Mouse (Mus musculus) hindbrain, embryonic 14.5 days (tissue): ENCODE data around the gene 1700037H04Rik. TPM values are rescaled to one million over a fixed set of nuclear protein-coding genes. Genes with fewer than 3 reads are reported as not detected.

Experiments used
- ATAC-seq: fragments of 200-750 bp; cut with Nextera tagmentation; 2 replicates; pipeline ENCODE4 v1.8.0; 2017; ENCODE audit warnings: moderate number of reproducible peaks, mild to moderate bottlenecking, moderate TSS enrichment, moderate library complexity; ENCODE audit not compliant: low FRiP score
- DNase-seq: peaks from one replicate; pipeline ENCODE4 v3.0.0-alpha.2; 2015; ENCODE audit warnings: low spot score
- H3K27ac ChIP-seq: fragments of 300-500 bp; sonication (generic); 2 replicates; pipeline ENCODE4 v1.5.1; 2014; ENCODE audit warnings: mild to moderate bottlenecking, moderate library complexity
- H3K27me3 ChIP-seq: fragments of 300-500 bp; sonication (generic); 2 replicates; pipeline ENCODE4 v1.6.1; 2014; ENCODE audit warnings: mild to moderate bottlenecking, low read length, mixed read lengths; ENCODE audit not compliant: control insufficient read depth, insufficient read depth
- H3K36me3 ChIP-seq: fragments of 300-500 bp; sonication (generic); replicated peaks from 2 replicates; pipeline ENCODE4 v1.6.1; 2014; ENCODE audit not compliant: control insufficient read depth, insufficient read depth
- H3K4me1 ChIP-seq: fragments of 300-500 bp; sonication (generic); replicated peaks from 2 replicates; pipeline ENCODE4 v1.6.1; 2014; ENCODE audit warnings: antibody characterized with exemption, low read length, mixed read lengths; ENCODE audit not compliant: control insufficient read depth, insufficient read depth
- H3K4me2 ChIP-seq: fragments of 300-500 bp; sonication (generic); replicated peaks from 2 replicates; pipeline ENCODE4 v1.6.1; 2014; ENCODE audit warnings: mild to moderate bottlenecking, moderate library complexity
- H3K4me3 ChIP-seq: fragments of 300-500 bp; sonication (generic); replicated peaks from 2 replicates; pipeline ENCODE4 v1.5.1; 2014; ENCODE audit warnings: mild to moderate bottlenecking, low read length
- H3K9ac ChIP-seq: fragments of 300-500 bp; sonication (generic); 2 replicates; pipeline ENCODE4 v1.6.1; 2014
- H3K9me3 ChIP-seq: fragments of 300-500 bp; sonication (generic); 2 replicates; pipeline ENCODE4 v1.6.1; 2016; ENCODE audit warnings: low read length; ENCODE audit not compliant: control insufficient read depth
- WGBS: fragments of 180-500 bp; shearing (Covaris S2); extraction: QIAGEN DNeasy Blood & Tissue Kit; methylation state at CpG from one replicate; pipeline ENCODE4 v1.1.7; 2014; 5-methylcytosine and 5-hydroxymethylcytosine counted together
- polyA plus RNA-seq: library from polyadenylated mRNA; unstranded; fragments of >200 nt; fragmentation: Nextera tagmentation; extraction: Ambion mirVana; gene quantifications from 2 replicates; pipeline ENCODE4 v1.2.1, GENCODE M21; 2014

Gene 1700037H04Rik
- polyA plus RNA-seq, 1 experiment from 2014 or later, result 87.3 TPM

- H3K36me3 ChIP-seq, result peaks cover 41% of the 10 kb centered on the region
- 69% methylated on average over 22 of the region's 22 CpGs for WGBS
- no peaks in the 10 kb centered on the region for H3K4me1 ChIP-seq
- H3K27ac ChIP-seq, result no peak overlapping the region
- no peak overlapping the region for H3K4me2 ChIP-seq
- no peaks in the 10 kb centered on the region for H3K27me3 ChIP-seq
- H3K9me3 ChIP-seq, result no peaks in the 10 kb centered on the region
- no peak for DNase-seq
- ATAC-seq, result no peak
- no peak overlapping the region for H3K9ac ChIP-seq
- H3K4me3 ChIP-seq, result no peak overlapping the region
Measured at GRCm38 (mm10) chr2:131143007-131143780, 16.7 kb downstream of the 1700037H04Rik start.

- Histone ChIP-seq H3K36me3 (peaks cover 35% of the 10 kb centered on the region), H3K4me3 (no peak overlapping the region), H3K9me3 (no peaks in the 10 kb centered on the region), H3K27me3 (no peaks in the 10 kb centered on the region), H3K4me2 (no peak overlapping the region), H3K4me1 (no peaks in the 10 kb centered on the region), H3K9ac (no peak overlapping the region), H3K27ac (no peak overlapping the region)
- ATAC-seq (no peak), DNase-seq (no peak)
- WGBS, result 28% methylated on average over 18 of the region's 18 CpGs
Measured at GRCm38 (mm10) chr2:131142592-131142991, 17.3 kb downstream of the 1700037H04Rik start.

GRCm38 (mm10) chr2:131141336-131141986 lies 18.4 kb downstream of the 1700037H04Rik start:
- no peak overlapping the region for H3K4me2 ChIP-seq
- no peaks in the 10 kb centered on the region for H3K4me1 ChIP-seq
- H3K36me3 ChIP-seq, result peaks cover 24% of the 10 kb centered on the region
- DNase-seq (no peak), ATAC-seq (no peak)
- no peak overlapping the region for H3K4me3 ChIP-seq
- no peak overlapping the region for H3K27ac ChIP-seq
- no peak overlapping the region for H3K9ac ChIP-seq
- no peaks in the 10 kb centered on the region for H3K27me3 ChIP-seq
- no peaks in the 10 kb centered on the region for H3K9me3 ChIP-seq
- WGBS, result 94% methylated on average over 8 of the region's 8 CpGs

- H3K4me2 ChIP-seq, result no peak overlapping the region
Measured at GRCm38 (mm10) chr2:131140533-131140905, 19.4 kb downstream of the 1700037H04Rik start.

GRCm38 (mm10) chr2:131139886-131140532 lies 19.9 kb downstream of the 1700037H04Rik start:
- no peak overlapping the region for H3K27ac ChIP-seq
- H3K4me3 ChIP-seq, result no peak overlapping the region
- H3K4me2 ChIP-seq, result no peak overlapping the region
- ATAC-seq (no peak), DNase-seq (no peak)
- H3K9me3 ChIP-seq, result no peaks in the 10 kb centered on the region
- WGBS, result 71% methylated on average over 5 of the region's 5 CpGs
- no peaks in the 10 kb centered on the region for H3K4me1 ChIP-seq
- H3K27me3 ChIP-seq, result no peaks in the 10 kb centered on the region
- peaks cover 10% of the 10 kb centered on the region for H3K36me3 ChIP-seq
- H3K9ac ChIP-seq, result no peak overlapping the region

More at GRCm38 (mm10) chr2:131140533-131140905, 19.4 kb downstream of the 1700037H04Rik start:
- H3K36me3 ChIP-seq, result peaks cover 15% of the 10 kb centered on the region
- H3K27ac ChIP-seq, result no peak overlapping the region
- H3K9me3 ChIP-seq, result no peaks in the 10 kb centered on the region
- no peaks in the 10 kb centered on the region for H3K27me3 ChIP-seq
- H3K4me3 ChIP-seq, result no peak overlapping the region
- no peak for ATAC-seq
- no peaks in the 10 kb centered on the region for H3K4me1 ChIP-seq
- WGBS, result 76% methylated on average over 5 of the region's 5 CpGs
- no peak for DNase-seq
- H3K9ac ChIP-seq, result no peak overlapping the region

- Histone ChIP-seq H3K9ac (no peak overlapping the region), H3K36me3 (peaks cover 2% of the 10 kb centered on the region; the same call in 1 of the 2 replicates), H3K27me3 (no peaks in the 10 kb centered on the region), H3K4me1 (no peaks in the 10 kb centered on the region), H3K9me3 (no peaks in the 10 kb centered on the region), H3K4me2 (no peak overlapping the region), H3K27ac (no peak overlapping the region), H3K4me3 (no peak overlapping the region)
- 93% methylated on average over 5 of the region's 5 CpGs for WGBS
- DNase-seq (no peak), ATAC-seq (no peak)
Measured at GRCm38 (mm10) chr2:131139287-131139686, 20.6 kb downstream of the 1700037H04Rik start.

- H3K27me3 ChIP-seq, result no peaks in the 10 kb centered on the region
- ATAC-seq (no peak), DNase-seq (no peak)
- H3K4me3 ChIP-seq, result no peak overlapping the region
- no peak overlapping the region for H3K27ac ChIP-seq
- no peak overlapping the region for H3K9ac ChIP-seq
- WGBS, result 66% methylated on average over 7 of the region's 7 CpGs
- H3K36me3 ChIP-seq, result no peaks in the 10 kb centered on the region
- no peaks in the 10 kb centered on the region for H3K4me1 ChIP-seq
- no peak overlapping the region for H3K4me2 ChIP-seq
- H3K9me3 ChIP-seq, result no peaks in the 10 kb centered on the region
Measured at GRCm38 (mm10) chr2:131138760-131139159, 21.1 kb downstream of the 1700037H04Rik start.

- no peaks in the 10 kb centered on the region for H3K4me1 ChIP-seq
- no peak overlapping the region for H3K4me3 ChIP-seq
- no peaks in the 10 kb centered on the region for H3K27me3 ChIP-seq
- DNase-seq (no peak), ATAC-seq (no peak)
- no peaks in the 10 kb centered on the region for H3K9me3 ChIP-seq
- 76% methylated on average over 4 of the region's 4 CpGs for WGBS
- no peaks in the 10 kb centered on the region for H3K36me3 ChIP-seq
- H3K9ac ChIP-seq, result no peak overlapping the region
- no peak overlapping the region for H3K4me2 ChIP-seq
- no peak overlapping the region for H3K27ac ChIP-seq
Measured at GRCm38 (mm10) chr2:131138296-131138695, 21.6 kb downstream of the 1700037H04Rik start.

GRCm38 (mm10) chr2:131135521-131136139 lies 24.3 kb downstream of the 1700037H04Rik start:
- no peak overlapping the region for H3K27ac ChIP-seq
- 83% methylated on average over 11 of the region's 11 CpGs for WGBS

More at GRCm38 (mm10) chr2:131135521-131136139, 24.3 kb downstream of the 1700037H04Rik start:
- H3K27me3 ChIP-seq, result no peaks in the 10 kb centered on the region
- H3K4me2 ChIP-seq, result no peak overlapping the region
- no peak overlapping the region for H3K4me3 ChIP-seq
- no peak overlapping the region for H3K9ac ChIP-seq
- no peaks in the 10 kb centered on the region for H3K9me3 ChIP-seq
- no peak for DNase-seq
- no peak for ATAC-seq
- H3K4me1 ChIP-seq, result no peaks in the 10 kb centered on the region
- no peaks in the 10 kb centered on the region for H3K36me3 ChIP-seq
